Mouse (Mus musculus): ENCODE data around the gene Ppif.

DNA sequence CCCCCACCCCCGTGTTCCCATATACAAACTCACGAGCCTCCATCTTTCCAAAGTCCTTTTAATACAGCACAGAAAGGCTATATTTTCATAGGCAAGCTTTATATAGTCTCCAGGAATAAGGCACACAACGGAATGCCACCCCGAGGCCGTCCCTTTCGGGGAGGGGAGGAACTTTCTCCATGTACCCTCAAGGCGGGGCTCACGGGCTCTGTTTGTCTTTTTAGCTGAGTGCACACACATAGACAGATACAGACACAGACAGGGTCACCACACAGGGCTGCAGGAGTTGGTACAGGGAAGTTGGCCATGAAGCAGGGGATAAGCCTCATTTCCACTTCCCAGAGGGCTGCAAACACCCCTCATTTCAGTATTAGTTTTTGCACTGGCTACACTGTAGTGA, 17.6 kb downstream of the Ppif start:
- TF ChIP-seq CTCF (IDR thresholded peaks at IDR 0.05; ENCODE audit: borderline replicate concordance, insufficient read depth, low read length): no peak
- no peak for TF ChIP-seq POLR2A (IDR thresholded peaks at IDR 0.05; ENCODE audit: low read depth, low read length)
